Mouse (Mus musculus): Measurements from ENCODE around the gene Olfr1511. TPM values are rescaled to one million over a fixed set of nuclear protein-coding genes. Genes with fewer than 3 reads are reported as not detected.
"Not testable (repeated sequence)": the region's sequence is repeated elsewhere in the genome, so short reads cannot be mapped to it uniquely, and the experiment has no call there.

The Olfr1511 gene
- polyA plus RNA-seq (2015; fragmentation: Nextera tagmentation; extraction: Ambion mirVana), result not detected in 2 replicates

GRCm38 (mm10) chr14:52397279-52397678, at the start of gene Olfr1511:
Olfr1511 (minus strand) TSS chr14:52397379.
- H3K4me3 ChIP-seq (ENCODE audit: low read depth, low read length), result no peak within 1 kb of the TSS
- H3K36me3 ChIP-seq (ENCODE audit: control insufficient read depth, insufficient read depth), result no peaks in the 10 kb centered on the region
- ATAC-seq, result no peak
- WGBS, result 77% methylated on average over 4 of the region's 4 CpGs
- H3K4me1 ChIP-seq (replicated peaks; ENCODE audit: control insufficient read depth, insufficient read depth, low read length), result no peaks in the 10 kb centered on the region
- H3K27ac ChIP-seq (ENCODE audit: low read depth, low read length), result no peak within 1 kb of the TSS
- H3K9me3 ChIP-seq (ENCODE audit: control insufficient read depth), result no peaks in the 10 kb centered on the region
- H3K9ac ChIP-seq (ENCODE audit: low read depth, low read length), result no peak within 1 kb of the TSS
- no peak for TF ChIP-seq CTCF (IDR thresholded peaks at IDR 0.05; ENCODE audit: low read depth)
- no peak within 1 kb of the TSS for H3K4me2 ChIP-seq (replicated peaks; ENCODE audit: low read depth)
- no peaks in the 10 kb centered on the region for H3K27me3 ChIP-seq (replicated peaks; ENCODE audit: control insufficient read depth, insufficient read depth, low read length)

GRCm38 (mm10) chr14:52442690-52443089, 45.5 kb upstream of the Olfr1511 start, which contains the start of gene Olfr1509:
Olfr1509 (plus strand) TSS chr14:52442990.
- no peaks in the 10 kb centered on the region for H3K9me3 ChIP-seq (ENCODE audit: control insufficient read depth)
- ATAC-seq, result no peak
- no peaks in the 10 kb centered on the region for H3K4me1 ChIP-seq (replicated peaks; ENCODE audit: control insufficient read depth, insufficient read depth, low read length)
- no peak within 1 kb of the TSS for H3K9ac ChIP-seq (ENCODE audit: low read depth, low read length)
- no peaks in the 10 kb centered on the region for H3K36me3 ChIP-seq (ENCODE audit: control insufficient read depth, insufficient read depth)
- TF ChIP-seq CTCF (IDR thresholded peaks at IDR 0.05; ENCODE audit: low read depth), result no peak
- H3K27me3 ChIP-seq (replicated peaks; ENCODE audit: control insufficient read depth, insufficient read depth, low read length), result no peaks in the 10 kb centered on the region
- H3K27ac ChIP-seq (ENCODE audit: low read depth, low read length), result no peak within 1 kb of the TSS
- H3K4me2 ChIP-seq (replicated peaks; ENCODE audit: low read depth), result no peak within 1 kb of the TSS
- no peak within 1 kb of the TSS for H3K4me3 ChIP-seq (ENCODE audit: low read depth, low read length)

GRCm38 (mm10) chr14:52427686-52428085, 30.5 kb upstream of the Olfr1511 start:
- TF ChIP-seq CTCF (IDR thresholded peaks at IDR 0.05; ENCODE audit: low read depth), result no peak
- Histone ChIP-seq H3K27me3 (replicated peaks; ENCODE audit: control insufficient read depth, insufficient read depth, low read length) (no peaks in the 10 kb centered on the region), H3K9ac (ENCODE audit: low read depth, low read length) (no peak overlapping the region), H3K4me1 (replicated peaks; ENCODE audit: control insufficient read depth, insufficient read depth, low read length) (no peaks in the 10 kb centered on the region), H3K27ac (ENCODE audit: low read depth, low read length) (no peak overlapping the region), H3K9me3 (ENCODE audit: control insufficient read depth) (no peaks in the 10 kb centered on the region), H3K4me2 (replicated peaks; ENCODE audit: low read depth) (no peak overlapping the region), H3K36me3 (ENCODE audit: control insufficient read depth, insufficient read depth) (no peaks in the 10 kb centered on the region), H3K4me3 (ENCODE audit: low read depth, low read length) (no peak overlapping the region)
- no peak for ATAC-seq
- 89% methylated on average over 1 of the region's 1 CpGs for WGBS

- Histone ChIP-seq H3K27ac (ENCODE audit: low read depth, low read length) (no peak within 1 kb of the TSS), H3K36me3 (ENCODE audit: control insufficient read depth, insufficient read depth) (no peaks in the 10 kb centered on the region), H3K4me2 (replicated peaks; ENCODE audit: low read depth) (no peak within 1 kb of the TSS), H3K9me3 (ENCODE audit: control insufficient read depth) (no peaks in the 10 kb centered on the region), H3K4me3 (ENCODE audit: low read depth, low read length) (no peak within 1 kb of the TSS), H3K9ac (ENCODE audit: low read depth, low read length) (no peak within 1 kb of the TSS), H3K27me3 (replicated peaks; ENCODE audit: control insufficient read depth, insufficient read depth, low read length) (no peaks in the 10 kb centered on the region), H3K4me1 (replicated peaks; ENCODE audit: control insufficient read depth, insufficient read depth, low read length) (no peaks in the 10 kb centered on the region)
- no peak for TF ChIP-seq CTCF (IDR thresholded peaks at IDR 0.05; ENCODE audit: low read depth)
- no peak for ATAC-seq
- 83% methylated on average over 3 of the region's 3 CpGs for WGBS
These were observed 17.1 kb upstream of the Olfr1511 start, which contains the start of gene Olfr1510 for GRCm38 (mm10) chr14:52414273-52414672. Olfr1510 (minus strand) TSS chr14:52414373.

GRCm38 (mm10) chr14:52410142-52410919, 13.2 kb upstream of the Olfr1511 start:
- not testable (repeated sequence) for ATAC-seq; H3K4me2 ChIP-seq (replicated peaks; ENCODE audit: low read depth); H3K27me3 ChIP-seq (replicated peaks; ENCODE audit: control insufficient read depth, insufficient read depth, low read length); H3K9me3 ChIP-seq (ENCODE audit: control insufficient read depth); H3K27ac ChIP-seq (ENCODE audit: low read depth, low read length); H3K36me3 ChIP-seq (ENCODE audit: control insufficient read depth, insufficient read depth); H3K9ac ChIP-seq (ENCODE audit: low read depth, low read length); H3K4me1 ChIP-seq (replicated peaks; ENCODE audit: control insufficient read depth, insufficient read depth, low read length); H3K4me3 ChIP-seq (ENCODE audit: low read depth, low read length)
- 73% methylated on average over 7 of the region's 10 CpGs for WGBS

GRCm38 (mm10) chr14:52390084-52390848, 6.9 kb downstream of the Olfr1511 start:
- ATAC-seq, result peak; percentile 16; the same call in 1 of the 2 replicates
- not testable (repeated sequence) for H3K27ac ChIP-seq (ENCODE audit: low read depth, low read length); H3K36me3 ChIP-seq (ENCODE audit: control insufficient read depth, insufficient read depth); H3K9ac ChIP-seq (ENCODE audit: low read depth, low read length); H3K9me3 ChIP-seq (ENCODE audit: control insufficient read depth); H3K4me2 ChIP-seq (replicated peaks; ENCODE audit: low read depth); H3K4me1 ChIP-seq (replicated peaks; ENCODE audit: control insufficient read depth, insufficient read depth, low read length); H3K4me3 ChIP-seq (ENCODE audit: low read depth, low read length); H3K27me3 ChIP-seq (replicated peaks; ENCODE audit: control insufficient read depth, insufficient read depth, low read length)
- 79% methylated on average over 9 of the region's 9 CpGs for WGBS

Data from intestine, postnatal 0 days (tissue).